Mouse (Mus musculus): ENCODE results near the gene Zfp119b.

DNA sequence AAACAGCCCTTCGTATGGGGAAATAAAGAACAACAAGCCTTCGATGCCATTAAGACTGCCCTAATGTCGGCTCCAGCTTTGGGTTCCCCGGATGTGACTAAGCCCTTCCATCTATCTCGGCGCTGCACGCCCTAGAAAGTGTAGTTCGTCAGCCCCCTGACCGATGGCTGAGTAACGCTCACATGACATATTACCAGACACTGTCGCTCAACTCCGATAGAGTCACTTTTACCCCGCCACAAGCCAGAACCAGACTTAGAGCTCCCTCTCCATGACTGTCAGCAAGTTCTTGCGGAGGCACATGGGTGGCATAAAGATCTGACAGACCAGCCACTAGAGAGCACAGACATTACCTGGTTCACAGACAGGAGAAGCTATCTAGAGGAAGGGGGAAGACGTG is 16.1 kb downstream of the Zfp119b start:
- TF ChIP-seq POLR2A (IDR thresholded peaks at IDR 0.05; ENCODE audit: insufficient read depth, low read length) (no peak), CTCF (IDR thresholded peaks at IDR 0.05; ENCODE audit: low read depth, low read length) (no peak), EP300 (IDR thresholded peaks at IDR 0.05; ENCODE audit: insufficient read depth, low read depth, low read length) (no peak)
